Mouse (Mus musculus) bone marrow, adult 2 months (tissue): ENCODE results near the gene Acot4.

Source experiments
- CTCF ChIP-seq: fragments of 200-500 bp; IDR thresholded peaks from 2 replicates; pipeline ENCODE4 v1.5.1; 2011; ENCODE audit warnings: low read length, control low read depth; ENCODE audit not compliant: control insufficient read depth, insufficient read depth
- POLR2A ChIP-seq: fragments of 200-500 bp; IDR thresholded peaks from 2 replicates; pipeline ENCODE4 v1.6.1; 2011; ENCODE audit warnings: low read depth, mild to moderate bottlenecking, control low read depth, low read length, borderline replicate concordance; ENCODE audit not compliant: control insufficient read depth

DNA sequence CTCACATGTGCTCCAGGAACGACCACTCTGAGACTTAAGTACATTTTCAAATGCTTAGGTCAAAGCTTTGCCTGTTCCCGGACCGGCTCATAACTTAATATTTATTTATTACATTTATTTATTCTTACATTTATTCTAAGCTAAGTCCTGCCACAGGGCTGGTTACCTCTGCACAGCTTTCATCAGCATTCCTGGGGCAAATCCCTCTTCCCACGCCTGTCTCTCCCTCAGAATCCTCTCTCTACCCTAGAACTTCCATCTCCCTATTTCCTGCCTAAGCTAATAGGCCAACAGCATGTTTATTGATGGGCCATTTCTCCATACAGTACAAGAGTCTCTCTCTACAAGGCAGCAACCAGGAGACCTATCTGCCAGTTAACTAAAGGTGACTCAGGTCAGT is 29.6 kb downstream of the Acot4 start:
- TF ChIP-seq CTCF, result no peak
- no peak for TF ChIP-seq POLR2A
